Mouse (Mus musculus) forebrain, embryonic 15.5 days (tissue): ENCODE results near the gene Gmds. TPM values are rescaled to one million over a fixed set of nuclear protein-coding genes. Genes with fewer than 3 reads are reported as not detected.

Source experiments
- ATAC-seq: fragments of 200-750 bp; cut with Nextera tagmentation; replicated peaks from 2 replicates; pipeline ENCODE4 v1.8.0; 2017; ENCODE audit warnings: mild to moderate bottlenecking, moderate TSS enrichment, moderate library complexity
- H3K27ac ChIP-seq: fragments of 300-500 bp; sonication (generic); replicated peaks from 2 replicates; pipeline ENCODE4 v1.5.1; 2015; ENCODE audit warnings: mild to moderate bottlenecking, inconsistent platforms
- H3K27me3 ChIP-seq: fragments of 300-500 bp; sonication (generic); 2 replicates; pipeline ENCODE4 v1.6.1; 2015; ENCODE audit warnings: inconsistent platforms
- H3K36me3 ChIP-seq: fragments of 300-500 bp; sonication (generic); 2 replicates; pipeline ENCODE4 v1.6.1; 2015; ENCODE audit warnings: mild to moderate bottlenecking, inconsistent platforms
- H3K4me1 ChIP-seq: fragments of 300-500 bp; sonication (generic); 2 replicates; pipeline ENCODE4 v1.6.1; 2015; ENCODE audit warnings: inconsistent platforms
- H3K4me2 ChIP-seq: fragments of 300-500 bp; sonication (generic); replicated peaks from 2 replicates; pipeline ENCODE4 v1.6.1; 2015; ENCODE audit warnings: mild to moderate bottlenecking, inconsistent platforms
- H3K4me3 ChIP-seq: fragments of 300-500 bp; sonication (generic); 2 replicates; pipeline ENCODE4 v1.5.1; 2015; ENCODE audit warnings: mild to moderate bottlenecking, inconsistent platforms
- H3K9ac ChIP-seq: fragments of 300-500 bp; sonication (generic); replicated peaks from 2 replicates; pipeline ENCODE4 v1.6.1; 2015; ENCODE audit warnings: mild to moderate bottlenecking, inconsistent platforms
- H3K9me3 ChIP-seq: fragments of 300-500 bp; sonication (generic); 2 replicates; pipeline ENCODE4 v1.6.1; 2016; ENCODE audit warnings: inconsistent platforms
- WGBS: fragments of 180-500 bp; shearing (Covaris S2); methylation state at CpG from one replicate; pipeline ENCODE4 v1.1.7; 2015; ENCODE audit warnings: mixed read lengths; 5-methylcytosine and 5-hydroxymethylcytosine counted together
- polyA plus RNA-seq: library from polyadenylated mRNA; unstranded; fragments of >200 nt; fragmentation: Nextera tagmentation; extraction: Ambion mirVana; gene quantifications from 2 replicates; pipeline ENCODE4 v1.2.1, GENCODE M21; 2015

Gmds gene
- polyA plus RNA-seq, 1 experiment from 2014 or later: 30.5 TPM

- Histone ChIP-seq H3K27me3 (peaks cover 68% of the 10 kb centered on the region), H3K4me1 (peaks cover 20% of the 10 kb centered on the region), H3K9ac (peak overlapping the region; percentile 8; the same call in 1 of the 2 replicates), H3K4me2 (peak overlapping the region; percentile 55), H3K36me3 (no peaks in the 10 kb centered on the region), H3K4me3 (peak overlapping the region; percentile 30), H3K9me3 (no peaks in the 10 kb centered on the region), H3K27ac (no peak overlapping the region)
- WGBS: 1% methylated on average over 43 of the region's 43 CpGs
- peak; percentile 85 for ATAC-seq
Observed at GRCm38 (mm10) chr13:31800581-31801576, 537.7 kb downstream of the Gmds start.

- Histone ChIP-seq H3K27me3 (peaks cover 51% of the 10 kb centered on the region), H3K9ac (no peak overlapping the region), H3K4me3 (no peak overlapping the region), H3K9me3 (no peaks in the 10 kb centered on the region), H3K27ac (no peak overlapping the region), H3K36me3 (no peaks in the 10 kb centered on the region), H3K4me2 (no peak overlapping the region), H3K4me1 (peaks cover 15% of the 10 kb centered on the region)
- no peak for ATAC-seq
- 33% methylated on average over 9 of the region's 9 CpGs for WGBS
Observed at GRCm38 (mm10) chr13:31798075-31798474, 540.5 kb downstream of the Gmds start.

GRCm38 (mm10) chr13:31797346-31797745 lies 541.2 kb downstream of the Gmds start:
- no peak overlapping the region for H3K9ac ChIP-seq
- no peaks in the 10 kb centered on the region for H3K9me3 ChIP-seq
- H3K27me3 ChIP-seq: peaks cover 47% of the 10 kb centered on the region
- WGBS: 42% methylated on average over 10 of the region's 10 CpGs
- H3K36me3 ChIP-seq: no peaks in the 10 kb centered on the region
- H3K4me2 ChIP-seq: no peak overlapping the region
- ATAC-seq: no peak
- no peak overlapping the region for H3K4me3 ChIP-seq
- peaks cover 15% of the 10 kb centered on the region for H3K4me1 ChIP-seq
- H3K27ac ChIP-seq: no peak overlapping the region

- no peak overlapping the region for H3K4me2 ChIP-seq
- 62% methylated on average over 5 of the region's 5 CpGs for WGBS
- no peaks in the 10 kb centered on the region for H3K4me1 ChIP-seq
- ATAC-seq: 0 out of 2 replicates have a peak, but pooled peaks have one; percentile 27
- H3K9ac ChIP-seq: no peak overlapping the region
- H3K27ac ChIP-seq: no peak overlapping the region
- H3K9me3 ChIP-seq: no peaks in the 10 kb centered on the region
- H3K4me3 ChIP-seq: no peak overlapping the region
- no peaks in the 10 kb centered on the region for H3K36me3 ChIP-seq
- H3K27me3 ChIP-seq: peaks cover 7% of the 10 kb centered on the region
Observed at GRCm38 (mm10) chr13:31793163-31793562, 545.4 kb downstream of the Gmds start.

- no peak overlapping the region for H3K9ac ChIP-seq
- peaks cover 6% of the 10 kb centered on the region for H3K27me3 ChIP-seq
- peak overlapping the region; percentile 33 for H3K4me2 ChIP-seq
- WGBS: 20% methylated on average over 17 of the region's 17 CpGs
- no peak overlapping the region; the same call in 1 of the 2 replicates for H3K4me3 ChIP-seq
- no peaks in the 10 kb centered on the region for H3K36me3 ChIP-seq
- H3K9me3 ChIP-seq: no peaks in the 10 kb centered on the region
- no peaks in the 10 kb centered on the region for H3K4me1 ChIP-seq
- H3K27ac ChIP-seq: no peak overlapping the region
- peak; percentile 77 for ATAC-seq
Observed at GRCm38 (mm10) chr13:31792480-31793132, 545.9 kb downstream of the Gmds start.

GRCm38 (mm10) chr13:31784757-31785156 lies 553.8 kb downstream of the Gmds start:
- no peaks in the 10 kb centered on the region for H3K36me3 ChIP-seq
- 84% methylated on average over 7 of the region's 7 CpGs for WGBS
- no peak overlapping the region for H3K9ac ChIP-seq
- no peak overlapping the region for H3K4me2 ChIP-seq
- ATAC-seq: no peak
- H3K9me3 ChIP-seq: no peaks in the 10 kb centered on the region
- H3K27ac ChIP-seq: no peak overlapping the region
- no peaks in the 10 kb centered on the region for H3K27me3 ChIP-seq
- H3K4me3 ChIP-seq: no peak overlapping the region
- no peaks in the 10 kb centered on the region for H3K4me1 ChIP-seq

GRCm38 (mm10) chr13:31782063-31782462 lies 556.5 kb downstream of the Gmds start:
- 92% methylated on average over 2 of the region's 2 CpGs for WGBS
- H3K9ac ChIP-seq: no peak overlapping the region
- no peak for ATAC-seq

GRCm38 (mm10) chr13:31780299-31780698 lies 558.2 kb downstream of the Gmds start:
- no peaks in the 10 kb centered on the region for H3K9me3 ChIP-seq
- H3K27me3 ChIP-seq: no peaks in the 10 kb centered on the region
- ATAC-seq: no peak
- no peak overlapping the region for H3K4me2 ChIP-seq
- H3K4me3 ChIP-seq: no peak overlapping the region
- WGBS: 88% methylated on average over 3 of the region's 3 CpGs
- H3K27ac ChIP-seq: no peak overlapping the region
- no peaks in the 10 kb centered on the region for H3K36me3 ChIP-seq
- no peaks in the 10 kb centered on the region for H3K4me1 ChIP-seq
- no peak overlapping the region for H3K9ac ChIP-seq

More at GRCm38 (mm10) chr13:31782063-31782462, 556.5 kb downstream of the Gmds start:
- H3K4me2 ChIP-seq: no peak overlapping the region
- no peaks in the 10 kb centered on the region for H3K27me3 ChIP-seq
- H3K4me3 ChIP-seq: no peak overlapping the region
- H3K27ac ChIP-seq: no peak overlapping the region
- H3K4me1 ChIP-seq: no peaks in the 10 kb centered on the region
- no peaks in the 10 kb centered on the region for H3K36me3 ChIP-seq
- no peaks in the 10 kb centered on the region for H3K9me3 ChIP-seq

GRCm38 (mm10) chr13:31779281-31779981 lies 559.1 kb downstream of the Gmds start:
- 81% methylated on average over 17 of the region's 17 CpGs for WGBS
- H3K9me3 ChIP-seq: no peaks in the 10 kb centered on the region
- no peaks in the 10 kb centered on the region for H3K27me3 ChIP-seq
- no peak for ATAC-seq
- no peak overlapping the region for H3K9ac ChIP-seq
- H3K4me3 ChIP-seq: no peak overlapping the region
- no peaks in the 10 kb centered on the region for H3K36me3 ChIP-seq
- no peaks in the 10 kb centered on the region for H3K4me1 ChIP-seq
- no peak overlapping the region for H3K4me2 ChIP-seq
- no peak overlapping the region for H3K27ac ChIP-seq

- Histone ChIP-seq H3K4me1 (no peaks in the 10 kb centered on the region), H3K27me3 (no peaks in the 10 kb centered on the region), H3K4me3 (no peak overlapping the region), H3K9ac (no peak overlapping the region), H3K27ac (no peak overlapping the region), H3K36me3 (no peaks in the 10 kb centered on the region), H3K9me3 (no peaks in the 10 kb centered on the region), H3K4me2 (no peak overlapping the region)
- ATAC-seq: no peak
- WGBS: 58% methylated on average over 5 of the region's 5 CpGs
Observed at GRCm38 (mm10) chr13:31775762-31776161, 562.8 kb downstream of the Gmds start.

GRCm38 (mm10) chr13:31772882-31773281 lies 565.7 kb downstream of the Gmds start:
- no peaks in the 10 kb centered on the region for H3K4me1 ChIP-seq
- no peak overlapping the region for H3K4me2 ChIP-seq
- H3K9ac ChIP-seq: no peak overlapping the region
- H3K4me3 ChIP-seq: no peak overlapping the region
- H3K27ac ChIP-seq: no peak overlapping the region
- no peak for ATAC-seq
- no peaks in the 10 kb centered on the region for H3K36me3 ChIP-seq
- WGBS: 78% methylated on average over 5 of the region's 5 CpGs
- H3K27me3 ChIP-seq: no peaks in the 10 kb centered on the region
- H3K9me3 ChIP-seq: no peaks in the 10 kb centered on the region
